Mouse (Mus musculus): ENCODE results near the gene Slc35e4.

DNA sequence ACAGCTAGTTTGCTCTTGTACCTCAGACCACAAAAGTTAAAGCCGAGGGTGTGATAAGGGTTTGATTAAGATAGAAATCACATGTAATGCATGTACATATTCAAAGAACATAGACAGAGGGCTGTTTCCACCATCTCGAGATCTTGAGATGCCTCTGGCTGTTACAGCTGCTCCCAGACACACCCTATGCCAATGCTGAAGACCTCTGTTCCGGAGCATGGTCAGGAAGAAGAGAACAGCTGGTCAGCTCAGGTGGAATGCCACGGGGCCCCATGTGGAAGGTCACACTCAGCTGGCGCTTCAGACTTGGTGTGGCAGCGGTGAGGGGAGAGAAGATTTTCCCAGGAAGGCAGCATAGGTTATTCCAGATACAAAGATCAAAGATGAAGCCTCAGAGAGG is 9.8 kb downstream of the Slc35e4 start:
- TF ChIP-seq CTCF (IDR thresholded peaks at IDR 0.05; ENCODE audit: low read depth): no peak
- TF ChIP-seq EP300 (IDR thresholded peaks at IDR 0.05; ENCODE audit: low read depth): no peak
